Mouse (Mus musculus): ENCODE measurements around the gene Eif6. TPM values are rescaled to one million over a fixed set of nuclear protein-coding genes. Genes with fewer than 3 reads are reported as not detected.

Eif6 gene
- total RNA-seq, 2 experiments from 2014 or later, result 51.1 to 52.0 TPM

Other genes starting within 250 kb of the Eif6 start
- gene Gss, start 234.1 kb downstream of the Eif6 start, total RNA-seq (2021), result 10 to 100 TPM; 13.4 to 13.9 TPM
- gene Myh7b, start 215.7 kb downstream of the Eif6 start, total RNA-seq (2021), result 10 to 100 TPM; 35.4 to 36.0 TPM
- gene Trpc4ap, start 134.5 kb downstream of the Eif6 start, total RNA-seq (2021), result 10 to 100 TPM; 82.1 to 82.5 TPM
- gene Edem2, start 97.5 kb downstream of the Eif6 start, total RNA-seq (2021), result 1 to 10 TPM; 7.0 to 7.1 TPM
- not detected for gene Gm17581, start 91.1 kb downstream of the Eif6 start, total RNA-seq (2021)
- gene Procr, start 75.8 kb downstream of the Eif6 start, total RNA-seq (2021), result 1 to 10 TPM; 3.5 to 4.7 TPM
- under 1 TPM in 1 of 2 experiments, not detected in 1; 0.08 TPM for gene Mmp24, start 51.6 kb downstream of the Eif6 start, total RNA-seq (2021)
- 10 to 100 TPM; 24.8 to 25.7 TPM for gene BC029722, start 7.5 kb downstream of the Eif6 start, total RNA-seq (2021)
- not detected for gene Fam83c, start 7.9 kb upstream of the Eif6 start, total RNA-seq (2021)
- gene Uqcc1, start 103.4 kb upstream of the Eif6 start, total RNA-seq (2021), result 100 to 1,000 TPM; 248 to 268 TPM
- gene Gm15557, start 113.8 kb upstream of the Eif6 start, total RNA-seq (2021), result not detected
- gene Gdf5, start 118.4 kb upstream of the Eif6 start, total RNA-seq (2021), result not detected
- 1 to 10 TPM; 4.9 to 5.7 TPM for gene Cep250, start 129.5 kb upstream of the Eif6 start, total RNA-seq (2021)
- gene 6430550D23Rik, start 181.1 kb upstream of the Eif6 start, total RNA-seq (2021), result under 1 TPM; 0.10 to 0.61 TPM
- gene Ergic3, start 181.1 kb upstream of the Eif6 start, total RNA-seq (2021), result 10 to 100 TPM; 59.4 to 62.7 TPM
- not detected for gene Fer1l4, start 226.0 kb upstream of the Eif6 start, total RNA-seq (2021)
- 1 to 10 TPM in 1 of 2 experiments, under 1 TPM in 1; 0.75 to 1.4 TPM for gene Spag4, start 238.2 kb upstream of the Eif6 start, total RNA-seq (2021)

Measured in heart, postnatal 25 days (tissue).